Mouse (Mus musculus): Measurements from ENCODE around the gene Zfp78. TPM values are rescaled to one million over a fixed set of nuclear protein-coding genes. Genes with fewer than 3 reads are reported as not detected.

The Zfp78 gene
- polyA plus RNA-seq, 1 experiment from 2014 or later, result 2.1 TPM

GRCm38 (mm10) chr7:6381431-6381830, 18.4 kb downstream of the Zfp78 start:
- WGBS, result 84% methylated on average over 2 of the region's 2 CpGs
- no peak overlapping the region for H3K27ac ChIP-seq (ENCODE audit: low read depth, low read length)
- ATAC-seq (ENCODE audit: low FRiP score, low TSS enrichment), result no peak
- H3K27me3 ChIP-seq (ENCODE audit: control insufficient read depth, insufficient read depth, low read length), result no peaks in the 10 kb centered on the region
- H3K36me3 ChIP-seq (ENCODE audit: control insufficient read depth, insufficient read depth, low read length), result no peaks in the 10 kb centered on the region; the same call in 1 of the 2 replicates
- no peak overlapping the region for H3K4me2 ChIP-seq (replicated peaks; ENCODE audit: low read depth, low read length)
- no peaks in the 10 kb centered on the region for H3K9me3 ChIP-seq (ENCODE audit: control insufficient read depth, low read length)
- no peaks in the 10 kb centered on the region for H3K4me1 ChIP-seq (ENCODE audit: control insufficient read depth, insufficient read depth, low read length)
- no peak overlapping the region for H3K9ac ChIP-seq (ENCODE audit: low read depth, low read length)
- H3K4me3 ChIP-seq (ENCODE audit: low read length), result no peak overlapping the region

DNA sequence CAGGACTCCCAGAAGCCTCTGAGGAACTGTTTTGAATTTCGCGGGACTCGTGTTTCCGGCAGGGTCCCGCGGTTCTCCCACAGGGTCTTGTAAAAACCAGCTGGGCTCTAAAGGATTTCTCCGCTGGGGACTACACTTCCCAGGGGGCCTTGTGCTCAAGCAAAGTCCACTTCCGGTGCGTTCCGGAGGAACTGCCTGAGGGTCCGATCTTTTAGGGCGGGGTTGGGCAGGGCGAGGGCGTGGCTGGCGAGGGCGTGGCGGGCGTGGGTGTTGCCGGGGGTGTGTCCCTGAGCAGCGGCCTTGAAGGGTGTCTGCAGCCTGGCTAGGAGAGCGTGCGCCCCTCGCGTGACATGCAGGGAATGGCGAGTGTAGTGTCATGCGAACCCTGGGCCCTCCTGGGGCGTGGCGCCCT, 20.0 kb downstream of the Zfp78 start, which contains the start of gene Zfp28:
TSS of gene Zfp28 (plus strand) at position 252 of the 412 bp plus-strand sequence.
- WGBS, result under 1% methylated on average over 28 of the region's 28 CpGs
- Histone ChIP-seq H3K4me2 (replicated peaks; ENCODE audit: low read depth, low read length) (peak within 1 kb of the TSS; percentile 55), H3K4me3 (ENCODE audit: low read length) (peak within 1 kb of the TSS; percentile 53), H3K27ac (ENCODE audit: low read depth, low read length) (no peak within 1 kb of the TSS), H3K9me3 (ENCODE audit: control insufficient read depth, low read length) (no peaks in the 10 kb centered on the region), H3K4me1 (ENCODE audit: control insufficient read depth, insufficient read depth, low read length) (no peaks in the 10 kb centered on the region), H3K9ac (ENCODE audit: low read depth, low read length) (peak within 1 kb of the TSS; percentile 50; the same call in 1 of the 2 replicates), H3K27me3 (ENCODE audit: control insufficient read depth, insufficient read depth, low read length) (no peaks in the 10 kb centered on the region), H3K36me3 (ENCODE audit: control insufficient read depth, insufficient read depth, low read length) (no peaks in the 10 kb centered on the region; the same call in 1 of the 2 replicates)
- ATAC-seq (ENCODE audit: low FRiP score, low TSS enrichment), result peak; percentile 97

GRCm38 (mm10) chr7:6384011-6384410, 20.9 kb downstream of the Zfp78 start:
- Histone ChIP-seq H3K9ac (ENCODE audit: low read depth, low read length) (peak overlapping the region; percentile 50; the same call in 1 of the 2 replicates), H3K9me3 (ENCODE audit: control insufficient read depth, low read length) (no peaks in the 10 kb centered on the region), H3K27ac (ENCODE audit: low read depth, low read length) (no peak overlapping the region), H3K4me3 (ENCODE audit: low read length) (peak overlapping the region; percentile 53; the same call in 1 of the 2 replicates), H3K36me3 (ENCODE audit: control insufficient read depth, insufficient read depth, low read length) (no peaks in the 10 kb centered on the region), H3K4me1 (ENCODE audit: control insufficient read depth, insufficient read depth, low read length) (no peaks in the 10 kb centered on the region), H3K27me3 (ENCODE audit: control insufficient read depth, insufficient read depth, low read length) (no peaks in the 10 kb centered on the region), H3K4me2 (replicated peaks; ENCODE audit: low read depth, low read length) (peak overlapping the region; percentile 55)
- 0 out of 2 replicates have a peak, but pooled peaks have one; percentile 4 for ATAC-seq (ENCODE audit: low FRiP score, low TSS enrichment)
- WGBS, result 65% methylated on average over 8 of the region's 8 CpGs

DNA sequence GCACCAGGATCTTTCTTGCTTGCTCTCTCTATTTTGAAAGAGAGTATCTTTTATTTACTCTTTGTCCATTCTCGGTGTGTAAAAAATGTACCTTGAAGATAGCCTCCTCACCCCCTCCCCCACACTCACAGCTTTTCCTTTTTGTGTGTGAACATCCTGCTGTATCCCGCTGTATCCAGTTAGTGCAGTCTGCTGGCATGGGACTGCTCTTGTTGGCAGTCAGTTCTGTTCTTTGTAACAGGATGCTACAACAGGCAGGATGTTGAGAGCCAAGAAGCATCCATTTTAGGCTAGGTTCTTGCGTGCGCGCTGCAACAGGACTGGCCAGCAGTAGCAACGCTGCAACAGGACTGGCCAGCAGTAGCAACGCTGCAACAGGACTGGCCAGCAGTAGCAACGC, 23.9 kb downstream of the Zfp78 start:
- Histone ChIP-seq H3K36me3 (ENCODE audit: control insufficient read depth, insufficient read depth, low read length) (peaks cover 6% of the 10 kb centered on the region; the same call in 1 of the 2 replicates), H3K4me3 (ENCODE audit: low read length) (no peak overlapping the region), H3K9ac (ENCODE audit: low read depth, low read length) (no peak overlapping the region), H3K4me2 (replicated peaks; ENCODE audit: low read depth, low read length) (no peak overlapping the region), H3K27me3 (ENCODE audit: control insufficient read depth, insufficient read depth, low read length) (no peaks in the 10 kb centered on the region), H3K9me3 (ENCODE audit: control insufficient read depth, low read length) (no peaks in the 10 kb centered on the region), H3K27ac (ENCODE audit: low read depth, low read length) (no peak overlapping the region), H3K4me1 (ENCODE audit: control insufficient read depth, insufficient read depth, low read length) (no peaks in the 10 kb centered on the region)
- ATAC-seq (ENCODE audit: low FRiP score, low TSS enrichment), result no peak
- 96% methylated on average over 8 of the region's 8 CpGs for WGBS

GRCm38 (mm10) chr7:6388971-6389370, 25.9 kb downstream of the Zfp78 start:
- no peak overlapping the region for H3K4me2 ChIP-seq (replicated peaks; ENCODE audit: low read depth, low read length)
- H3K9ac ChIP-seq (ENCODE audit: low read depth, low read length), result no peak overlapping the region
- no peaks in the 10 kb centered on the region for H3K27me3 ChIP-seq (ENCODE audit: control insufficient read depth, insufficient read depth, low read length)
- no peaks in the 10 kb centered on the region for H3K9me3 ChIP-seq (ENCODE audit: control insufficient read depth, low read length)
- H3K27ac ChIP-seq (ENCODE audit: low read depth, low read length), result no peak overlapping the region
- 86% methylated on average over 5 of the region's 5 CpGs for WGBS
- H3K36me3 ChIP-seq (ENCODE audit: control insufficient read depth, insufficient read depth, low read length), result peaks cover 15% of the 10 kb centered on the region; the same call in 1 of the 2 replicates
- no peak overlapping the region for H3K4me3 ChIP-seq (ENCODE audit: low read length)
- no peak for ATAC-seq (ENCODE audit: low FRiP score, low TSS enrichment)
- no peaks in the 10 kb centered on the region for H3K4me1 ChIP-seq (ENCODE audit: control insufficient read depth, insufficient read depth, low read length)

DNA sequence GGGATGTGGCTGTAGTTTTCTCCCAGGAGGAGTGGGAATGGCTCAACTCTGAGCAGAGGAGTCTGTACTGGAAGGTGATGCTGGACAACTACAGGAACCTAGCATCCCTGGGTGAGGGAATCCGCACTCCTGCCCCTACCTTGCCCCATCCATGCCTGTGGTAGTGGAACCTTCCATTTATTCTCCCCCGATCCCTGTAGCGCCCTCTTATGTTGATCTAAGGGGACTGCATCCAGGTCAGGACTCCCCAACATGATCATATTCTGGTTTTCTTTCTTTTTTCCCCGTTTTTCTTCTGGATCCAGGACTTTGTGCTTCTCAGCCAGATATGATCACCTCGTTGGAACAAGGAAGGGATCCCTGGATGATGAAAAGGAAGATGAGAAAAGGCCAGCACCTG, 26.4 kb downstream of the Zfp78 start:
- H3K36me3 ChIP-seq (ENCODE audit: control insufficient read depth, insufficient read depth, low read length), result peaks cover 16% of the 10 kb centered on the region; the same call in 1 of the 2 replicates
- no peaks in the 10 kb centered on the region for H3K9me3 ChIP-seq (ENCODE audit: control insufficient read depth, low read length)
- no peak overlapping the region for H3K27ac ChIP-seq (ENCODE audit: low read depth, low read length)
- no peak overlapping the region for H3K4me2 ChIP-seq (replicated peaks; ENCODE audit: low read depth, low read length)
- ATAC-seq (ENCODE audit: low FRiP score, low TSS enrichment), result no peak
- H3K4me1 ChIP-seq (ENCODE audit: control insufficient read depth, insufficient read depth, low read length), result no peaks in the 10 kb centered on the region
- H3K9ac ChIP-seq (ENCODE audit: low read depth, low read length), result no peak overlapping the region
- no peak overlapping the region for H3K4me3 ChIP-seq (ENCODE audit: low read length)
- 73% methylated on average over 5 of the region's 5 CpGs for WGBS
- H3K27me3 ChIP-seq (ENCODE audit: control insufficient read depth, insufficient read depth, low read length), result no peaks in the 10 kb centered on the region

DNA sequence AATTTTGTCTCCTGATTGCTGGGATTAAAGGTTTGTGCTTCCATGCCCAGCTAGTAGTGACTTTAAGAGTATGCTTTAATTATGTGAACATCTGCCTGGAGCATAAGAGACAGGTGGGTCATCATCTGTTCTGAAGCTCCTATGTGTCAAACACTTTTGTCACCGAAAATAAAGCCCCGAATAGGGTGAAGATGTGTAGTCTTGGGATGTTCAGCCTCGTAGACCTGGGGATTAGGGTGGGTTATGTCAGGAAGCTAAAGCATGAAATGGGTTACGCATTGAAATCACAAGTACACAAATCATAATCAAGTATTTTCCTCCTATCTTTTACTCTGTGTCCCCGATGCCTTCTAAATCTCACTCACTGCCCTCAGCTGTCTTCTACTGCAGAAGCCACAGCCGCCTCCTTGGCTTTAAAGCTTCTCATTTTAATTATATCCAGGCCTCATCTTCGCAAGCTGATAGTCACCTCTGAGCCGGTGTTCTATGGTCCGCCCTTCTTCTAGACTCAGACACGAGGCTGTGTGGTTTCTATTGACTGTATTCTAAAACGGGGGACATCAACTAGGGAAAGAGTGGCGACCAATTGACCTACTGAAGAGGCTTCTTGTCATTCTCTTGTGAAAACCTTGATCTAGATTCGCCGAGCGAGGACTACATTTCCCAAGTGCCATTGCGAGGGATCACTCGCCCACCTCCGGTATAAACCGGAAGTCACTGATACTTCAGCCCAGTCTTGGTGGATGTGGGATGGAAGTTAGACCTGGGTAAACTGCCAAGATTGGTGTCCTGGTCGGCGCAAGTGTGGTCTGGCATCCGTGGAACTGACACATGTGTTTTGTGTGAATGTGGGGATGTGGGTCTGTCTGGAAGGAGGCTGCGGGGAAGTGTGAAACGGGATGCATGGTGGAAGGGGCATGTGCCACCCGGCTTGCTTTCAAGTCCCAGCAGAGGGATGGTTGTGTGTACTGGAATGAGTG, 35.2 kb downstream of the Zfp78 start, which contains the start of gene Smim17:
TSS of gene Smim17 (plus strand) at position 720 of the 980 bp plus-strand sequence.
- 29% methylated on average over 25 of the region's 25 CpGs for WGBS
- Histone ChIP-seq H3K4me2 (replicated peaks; ENCODE audit: low read depth, low read length) (peak within 1 kb of the TSS; percentile 55), H3K4me3 (ENCODE audit: low read length) (peak within 1 kb of the TSS; percentile 49), H3K9me3 (ENCODE audit: control insufficient read depth, low read length) (no peaks in the 10 kb centered on the region), H3K9ac (ENCODE audit: low read depth, low read length) (peak within 1 kb of the TSS; percentile 52; the same call in 1 of the 2 replicates), H3K4me1 (ENCODE audit: control insufficient read depth, insufficient read depth, low read length) (no peaks in the 10 kb centered on the region), H3K36me3 (ENCODE audit: control insufficient read depth, insufficient read depth, low read length) (peaks cover 4% of the 10 kb centered on the region; the same call in 1 of the 2 replicates), H3K27ac (ENCODE audit: low read depth, low read length) (no peak within 1 kb of the TSS), H3K27me3 (ENCODE audit: control insufficient read depth, insufficient read depth, low read length) (no peaks in the 10 kb centered on the region)
- peak; percentile 91 for ATAC-seq (ENCODE audit: low FRiP score, low TSS enrichment)

DNA sequence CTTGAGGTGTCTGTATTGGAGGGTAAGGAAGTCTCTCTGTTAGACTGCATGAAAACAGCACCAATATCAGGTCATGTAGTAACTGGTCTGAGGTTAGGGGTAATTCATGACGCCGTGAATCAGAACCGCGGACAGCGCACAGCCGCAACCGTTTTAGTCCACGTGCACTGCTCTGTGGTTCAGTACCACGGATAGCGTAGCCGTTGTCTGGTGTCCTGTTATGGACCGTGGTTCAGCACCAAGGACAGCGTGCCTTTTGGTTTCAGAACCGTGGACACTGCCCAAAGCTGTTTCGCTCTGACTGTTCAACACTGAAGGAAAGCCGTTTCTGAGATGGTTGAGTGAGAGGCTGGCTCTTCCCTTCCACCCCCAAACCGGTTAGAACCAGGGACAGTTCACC, 47.0 kb downstream of the Zfp78 start, which contains the start of gene Gm20715:
TSS of gene Gm20715 (plus strand) at position 235 of the 400 bp plus-strand sequence.
- no peaks in the 10 kb centered on the region for H3K9me3 ChIP-seq (ENCODE audit: control insufficient read depth, low read length)
- no peak within 1 kb of the TSS for H3K4me3 ChIP-seq (ENCODE audit: low read length)
- H3K9ac ChIP-seq (ENCODE audit: low read depth, low read length), result no peak within 1 kb of the TSS
- no peaks in the 10 kb centered on the region for H3K4me1 ChIP-seq (ENCODE audit: control insufficient read depth, insufficient read depth, low read length)
- H3K27me3 ChIP-seq (ENCODE audit: control insufficient read depth, insufficient read depth, low read length), result no peaks in the 10 kb centered on the region
- 1% methylated on average over 17 of the region's 17 CpGs for WGBS
- no peaks in the 10 kb centered on the region for H3K36me3 ChIP-seq (ENCODE audit: control insufficient read depth, insufficient read depth, low read length)
- no peak within 1 kb of the TSS for H3K4me2 ChIP-seq (replicated peaks; ENCODE audit: low read depth, low read length)
- ATAC-seq (ENCODE audit: low FRiP score, low TSS enrichment), result peak; percentile 96
- H3K27ac ChIP-seq (ENCODE audit: low read depth, low read length), result no peak within 1 kb of the TSS

All from kidney, embryonic 14.5 days (tissue).